Mouse (Mus musculus): ENCODE results near the gene Usp34. TPM values are rescaled to one million over a fixed set of nuclear protein-coding genes. Genes with fewer than 3 reads are reported as not detected.
A peak's percentile ranks its signal among the peaks of the same experiment; 100 is the strongest.

The Usp34 gene
- 11.8 and 12.8 TPM in 2 replicates for polyA plus RNA-seq (2015; fragmentation: Nextera tagmentation; extraction: Ambion mirVana)

- Histone ChIP-seq H3K36me3 (ENCODE audit: control insufficient read depth, insufficient read depth, low read length) (no peaks in the 10 kb centered on the region), H3K27me3 (ENCODE audit: control insufficient read depth, insufficient read depth, low read length) (no peaks in the 10 kb centered on the region), H3K9ac (ENCODE audit: low read length) (peak within 1 kb of the TSS; percentile 98), H3K4me2 (replicated peaks; ENCODE audit: low read depth) (peak within 1 kb of the TSS; percentile 69), H3K4me1 (replicated peaks; ENCODE audit: control insufficient read depth, insufficient read depth) (peaks cover 2% of the 10 kb centered on the region; the same call in 1 of the 2 replicates), H3K9me3 (ENCODE audit: control insufficient read depth, low read length) (no peaks in the 10 kb centered on the region), H3K4me3 (ENCODE audit: low read depth, low read length) (peak within 1 kb of the TSS; percentile 94), H3K27ac (replicated peaks) (peak within 1 kb of the TSS; percentile 99)
- no peak for TF ChIP-seq CTCF (IDR thresholded peaks at IDR 0.05; ENCODE audit: low read depth)
- TF ChIP-seq EP300 (optimal IDR thresholded peaks at IDR 0.05) = no peak
- peak; percentile 66 for ATAC-seq (ENCODE audit: low FRiP score, low TSS enrichment)
- DNase-seq (ENCODE audit: low spot score) = peak; percentile 86
- under 1% methylated on average over 28 of the region's 80 CpGs for WGBS
Measured at GRCm38 (mm10) chr11:23306764-23307565, at the start of gene Usp34. TSS of gene Usp34 (plus strand) at chr11:23306895.

- no peak for TF ChIP-seq EP300 (optimal IDR thresholded peaks at IDR 0.05)
- no peak for TF ChIP-seq CTCF (IDR thresholded peaks at IDR 0.05; ENCODE audit: low read depth)
- H3K9me3 ChIP-seq (ENCODE audit: control insufficient read depth, low read length) = no peaks in the 10 kb centered on the region
- DNase-seq (ENCODE audit: low spot score) = no peak
- no peak for ATAC-seq (ENCODE audit: low FRiP score, low TSS enrichment)
- no peak overlapping the region for H3K4me2 ChIP-seq (replicated peaks; ENCODE audit: low read depth)
- H3K9ac ChIP-seq (ENCODE audit: low read length) = no peak overlapping the region
- whole genome bisulfite sequencing = 76% methylated on average over 4 of the region's 4 CpGs
- H3K27me3 ChIP-seq (ENCODE audit: control insufficient read depth, insufficient read depth, low read length) = no peaks in the 10 kb centered on the region
- no peak overlapping the region for H3K27ac ChIP-seq (replicated peaks)
- no peaks in the 10 kb centered on the region for H3K4me1 ChIP-seq (replicated peaks; ENCODE audit: control insufficient read depth, insufficient read depth)
- H3K4me3 ChIP-seq (ENCODE audit: low read depth, low read length) = no peak overlapping the region
- H3K36me3 ChIP-seq (ENCODE audit: control insufficient read depth, insufficient read depth, low read length) = no peaks in the 10 kb centered on the region
Measured at GRCm38 (mm10) chr11:23259073-23259472, 47.6 kb upstream of the Usp34 start.

GRCm38 (mm10) chr11:23259481-23259880 lies 47.2 kb upstream of the Usp34 start:
- DNase-seq (ENCODE audit: low spot score) (no peak), ATAC-seq (ENCODE audit: low FRiP score, low TSS enrichment) (no peak)
- Histone ChIP-seq H3K4me3 (ENCODE audit: low read depth, low read length) (no peak overlapping the region), H3K27me3 (ENCODE audit: control insufficient read depth, insufficient read depth, low read length) (no peaks in the 10 kb centered on the region), H3K4me1 (replicated peaks; ENCODE audit: control insufficient read depth, insufficient read depth) (no peaks in the 10 kb centered on the region), H3K4me2 (replicated peaks; ENCODE audit: low read depth) (no peak overlapping the region), H3K36me3 (ENCODE audit: control insufficient read depth, insufficient read depth, low read length) (no peaks in the 10 kb centered on the region), H3K27ac (replicated peaks) (no peak overlapping the region), H3K9me3 (ENCODE audit: control insufficient read depth, low read length) (no peaks in the 10 kb centered on the region), H3K9ac (ENCODE audit: low read length) (no peak overlapping the region)
- TF ChIP-seq EP300 (optimal IDR thresholded peaks at IDR 0.05) = no peak
- no peak for TF ChIP-seq CTCF (IDR thresholded peaks at IDR 0.05; ENCODE audit: low read depth)
- WGBS = 56% methylated on average over 1 of the region's 1 CpGs

GRCm38 (mm10) chr11:23260186-23260585 lies 46.5 kb upstream of the Usp34 start:
- Histone ChIP-seq H3K36me3 (ENCODE audit: control insufficient read depth, insufficient read depth, low read length) (peaks cover 2% of the 10 kb centered on the region; the same call in 1 of the 2 replicates), H3K4me2 (replicated peaks; ENCODE audit: low read depth) (no peak overlapping the region), H3K9me3 (ENCODE audit: control insufficient read depth, low read length) (no peaks in the 10 kb centered on the region), H3K4me1 (replicated peaks; ENCODE audit: control insufficient read depth, insufficient read depth) (no peaks in the 10 kb centered on the region), H3K4me3 (ENCODE audit: low read depth, low read length) (no peak overlapping the region), H3K9ac (ENCODE audit: low read length) (no peak overlapping the region), H3K27me3 (ENCODE audit: control insufficient read depth, insufficient read depth, low read length) (no peaks in the 10 kb centered on the region), H3K27ac (replicated peaks) (no peak overlapping the region)
- 79% methylated on average over 1 of the region's 1 CpGs for WGBS
- no peak for ATAC-seq (ENCODE audit: low FRiP score, low TSS enrichment)
- TF ChIP-seq EP300 (optimal IDR thresholded peaks at IDR 0.05) (no peak), CTCF (IDR thresholded peaks at IDR 0.05; ENCODE audit: low read depth) (no peak)
- DNase-seq (ENCODE audit: low spot score) = no peak

DNA sequence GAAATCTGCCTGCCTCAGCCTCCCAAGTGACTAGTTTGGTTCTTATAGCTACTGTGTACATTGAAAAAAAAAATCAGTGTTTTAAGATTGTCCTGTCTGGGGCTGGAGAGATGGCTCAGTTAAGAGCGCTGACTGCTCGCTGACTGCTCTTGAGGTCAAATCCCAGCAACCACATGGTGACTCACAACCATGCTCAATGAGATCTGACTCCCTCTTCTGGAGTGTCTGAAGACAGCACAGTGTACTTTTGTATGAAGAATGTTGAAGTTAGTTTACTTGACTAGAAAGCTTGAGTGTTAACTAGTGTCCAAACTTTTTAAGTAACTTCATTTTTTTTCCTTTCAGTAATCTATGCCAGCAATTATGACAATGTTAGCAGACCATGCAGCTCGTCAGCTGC lies 45.2 kb upstream of the Usp34 start:
- DNase-seq (ENCODE audit: low spot score) (no peak), ATAC-seq (ENCODE audit: low FRiP score, low TSS enrichment) (no peak)
- 57% methylated on average over 3 of the region's 3 CpGs for WGBS
- Histone ChIP-seq H3K9me3 (ENCODE audit: control insufficient read depth, low read length) (no peaks in the 10 kb centered on the region), H3K4me2 (replicated peaks; ENCODE audit: low read depth) (no peak overlapping the region), H3K9ac (ENCODE audit: low read length) (no peak overlapping the region), H3K27ac (replicated peaks) (no peak overlapping the region), H3K36me3 (ENCODE audit: control insufficient read depth, insufficient read depth, low read length) (peaks cover 2% of the 10 kb centered on the region; the same call in 1 of the 2 replicates), H3K4me1 (replicated peaks; ENCODE audit: control insufficient read depth, insufficient read depth) (no peaks in the 10 kb centered on the region), H3K4me3 (ENCODE audit: low read depth, low read length) (no peak overlapping the region), H3K27me3 (ENCODE audit: control insufficient read depth, insufficient read depth, low read length) (no peaks in the 10 kb centered on the region)
- TF ChIP-seq EP300 (optimal IDR thresholded peaks at IDR 0.05) (no peak), CTCF (IDR thresholded peaks at IDR 0.05; ENCODE audit: low read depth) (peak; percentile 66)

DNA sequence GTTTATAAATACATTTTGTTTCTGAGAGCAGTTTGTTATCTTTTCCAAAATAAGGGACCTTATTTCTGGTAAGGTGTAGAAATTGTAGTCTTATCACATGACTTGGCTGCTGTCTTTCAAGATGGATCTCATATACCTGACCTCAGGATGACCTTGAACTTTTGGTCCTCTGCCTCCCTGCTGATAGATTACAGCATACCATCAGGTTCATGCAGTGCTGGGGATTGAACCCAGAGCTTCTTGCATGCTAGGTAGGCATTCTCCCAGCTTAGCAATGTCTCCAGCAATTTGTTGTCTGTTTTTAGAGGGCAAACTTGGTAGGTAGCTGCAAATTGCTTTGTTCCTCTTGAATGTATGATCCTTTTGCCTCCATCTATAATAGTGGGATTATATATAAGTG lies 41.7 kb upstream of the Usp34 start:
- H3K4me1 ChIP-seq (replicated peaks; ENCODE audit: control insufficient read depth, insufficient read depth) = no peaks in the 10 kb centered on the region
- no peak overlapping the region for H3K4me2 ChIP-seq (replicated peaks; ENCODE audit: low read depth)
- TF ChIP-seq EP300 (optimal IDR thresholded peaks at IDR 0.05) (no peak), CTCF (IDR thresholded peaks at IDR 0.05; ENCODE audit: low read depth) (no peak)
- no peak overlapping the region for H3K9ac ChIP-seq (ENCODE audit: low read length)
- H3K27me3 ChIP-seq (ENCODE audit: control insufficient read depth, insufficient read depth, low read length) = no peaks in the 10 kb centered on the region
- no peak overlapping the region for H3K4me3 ChIP-seq (ENCODE audit: low read depth, low read length)
- ATAC-seq (ENCODE audit: low FRiP score, low TSS enrichment) = no peak
- no peak overlapping the region for H3K27ac ChIP-seq (replicated peaks)
- no peak for DNase-seq (ENCODE audit: low spot score)
- peaks cover 2% of the 10 kb centered on the region for H3K36me3 ChIP-seq (ENCODE audit: control insufficient read depth, insufficient read depth, low read length)
- H3K9me3 ChIP-seq (ENCODE audit: control insufficient read depth, low read length) = no peaks in the 10 kb centered on the region

Data from stomach, postnatal 0 days (tissue).